ENCODE assay signal across 10 mouse cellular contexts in genomic region chr1:109105073-109105472, GRCm38 (mm10).
"Had no signal": no experiment of that assay in that cellular context is flagged by ENCODE, and none has a peak within 500 bp of the region (broad histone marks: within the 10 kb centered on the region; RNA-seq: fewer than 3 reads in every experiment).

No protein-coding gene starts in this region.

- DNase-seq: kidney, postnatal 10 days; kidney, postnatal 36 days; layer of hippocampus, postnatal 36 days; liver, embryonic 13.5 days; lung, adult 2 months; thymus, adult 18-20 months; thymus, postnatal 36 days had no signal

- H3K4me2 ChIP-seq: liver, embryonic 13.5 days; midbrain, embryonic 12.5 days had no signal

- H3K4me1 ChIP-seq: liver, embryonic 13.5 days; midbrain, embryonic 12.5 days had no signal

- H3K9ac ChIP-seq: liver, embryonic 13.5 days; midbrain, embryonic 12.5 days had no signal

- H3K36me3 ChIP-seq: liver, embryonic 13.5 days; midbrain, embryonic 12.5 days had no signal

- H3K27ac ChIP-seq: left cerebral cortex, adult 2 months; liver, embryonic 13.5 days; macrophage; midbrain, embryonic 12.5 days had no signal

- H3K27me3 ChIP-seq: liver, embryonic 13.5 days; midbrain, embryonic 12.5 days had no signal

- H3K9me3 ChIP-seq: liver, embryonic 13.5 days; midbrain, embryonic 12.5 days had no signal

- H3K4me3 ChIP-seq: left cerebral cortex, adult 2 months; liver, embryonic 13.5 days; midbrain, embryonic 12.5 days had no signal
